Mouse (Mus musculus): Measurements from ENCODE around the gene Rpl28. TPM values are rescaled to one million over a fixed set of nuclear protein-coding genes. Genes with fewer than 3 reads are reported as not detected.

Gene Rpl28
- polyA plus RNA-seq, 2 experiments = 275 to 665 TPM

- no peak overlapping the region for H3K4me2 ChIP-seq (replicated peaks; ENCODE audit: low read depth, low read length, severe bottlenecking)
- DNase-seq (ENCODE audit: low spot score) = no peak
- no peaks in the 10 kb centered on the region for H3K4me1 ChIP-seq (ENCODE audit: control insufficient read depth, insufficient read depth, low read length)
- no peaks in the 10 kb centered on the region for H3K9me3 ChIP-seq (ENCODE audit: control insufficient read depth, low read length)
- H3K36me3 ChIP-seq (ENCODE audit: control insufficient read depth, insufficient read depth, low read length) = no peaks in the 10 kb centered on the region
- no peak for ATAC-seq (ENCODE audit: low FRiP score, low read depth)
- no peak for TF ChIP-seq POLR2A (IDR thresholded peaks at IDR 0.05; ENCODE audit: borderline replicate concordance, extremely low read depth, insufficient read depth, insufficient read length)
- WGBS = 50% methylated on average over 1 of the region's 1 CpGs
- no peak overlapping the region for H3K27ac ChIP-seq (replicated peaks; ENCODE audit: low read depth, low read length)
- no peak overlapping the region for H3K9ac ChIP-seq (ENCODE audit: low read depth, low read length, severe bottlenecking)
- H3K27me3 ChIP-seq (ENCODE audit: control insufficient read depth, insufficient read depth, low read length) = no peaks in the 10 kb centered on the region
- H3K4me3 ChIP-seq (replicated peaks; ENCODE audit: low read length) = no peak overlapping the region
Observed at GRCm38 (mm10) chr7:4759670-4760069, 33.0 kb upstream of the Rpl28 start.

DNA sequence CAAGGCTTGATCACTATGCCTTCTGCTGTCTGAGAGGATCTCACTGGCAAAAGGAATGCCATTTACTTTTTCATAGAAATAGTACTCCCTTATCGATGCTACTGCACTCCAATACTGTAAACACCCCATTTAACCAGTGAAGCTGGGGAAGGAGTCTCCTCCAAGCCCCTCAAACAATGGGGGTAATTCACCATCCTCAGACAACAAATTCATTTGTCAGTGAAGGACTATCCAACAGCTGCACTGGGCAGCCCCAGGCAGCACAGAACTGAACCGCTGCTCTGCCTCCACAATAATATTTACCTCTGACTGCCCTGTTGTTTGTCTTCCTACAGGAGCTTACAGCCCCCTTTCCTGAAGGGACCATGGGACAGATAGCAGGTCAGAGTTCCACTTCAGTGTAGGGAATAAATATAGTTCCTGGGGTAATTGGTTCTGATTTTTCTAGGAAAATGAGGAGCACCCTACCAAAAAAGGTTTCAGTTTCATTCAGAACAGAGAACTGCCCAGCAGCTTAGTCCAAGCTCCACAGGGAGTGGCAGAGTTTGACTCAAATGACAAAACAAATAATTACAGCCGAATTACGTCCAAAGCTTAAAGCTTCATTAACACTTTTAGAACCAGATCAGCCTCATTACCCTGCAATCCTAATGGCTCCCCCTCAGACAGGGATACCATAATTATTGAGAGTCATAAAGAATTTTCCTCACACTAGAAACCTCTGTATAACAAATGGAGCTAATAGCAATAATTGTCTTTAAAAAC lies 27.5 kb upstream of the Rpl28 start:
- Histone ChIP-seq H3K27ac (replicated peaks; ENCODE audit: low read depth, low read length) (no peak overlapping the region), H3K4me3 (replicated peaks; ENCODE audit: low read length) (no peak overlapping the region), H3K4me1 (ENCODE audit: control insufficient read depth, insufficient read depth, low read length) (no peaks in the 10 kb centered on the region), H3K4me2 (replicated peaks; ENCODE audit: low read depth, low read length, severe bottlenecking) (no peak overlapping the region), H3K9ac (ENCODE audit: low read depth, low read length, severe bottlenecking) (no peak overlapping the region), H3K36me3 (ENCODE audit: control insufficient read depth, insufficient read depth, low read length) (no peaks in the 10 kb centered on the region), H3K27me3 (ENCODE audit: control insufficient read depth, insufficient read depth, low read length) (no peaks in the 10 kb centered on the region), H3K9me3 (ENCODE audit: control insufficient read depth, low read length) (no peaks in the 10 kb centered on the region)
- DNase-seq (ENCODE audit: low spot score) = no peak
- 20% methylated on average over 4 of the region's 4 CpGs for WGBS
- no peak for TF ChIP-seq POLR2A (IDR thresholded peaks at IDR 0.05; ENCODE audit: borderline replicate concordance, extremely low read depth, insufficient read depth, insufficient read length)
- no peak for ATAC-seq (ENCODE audit: low FRiP score, low read depth)

DNA sequence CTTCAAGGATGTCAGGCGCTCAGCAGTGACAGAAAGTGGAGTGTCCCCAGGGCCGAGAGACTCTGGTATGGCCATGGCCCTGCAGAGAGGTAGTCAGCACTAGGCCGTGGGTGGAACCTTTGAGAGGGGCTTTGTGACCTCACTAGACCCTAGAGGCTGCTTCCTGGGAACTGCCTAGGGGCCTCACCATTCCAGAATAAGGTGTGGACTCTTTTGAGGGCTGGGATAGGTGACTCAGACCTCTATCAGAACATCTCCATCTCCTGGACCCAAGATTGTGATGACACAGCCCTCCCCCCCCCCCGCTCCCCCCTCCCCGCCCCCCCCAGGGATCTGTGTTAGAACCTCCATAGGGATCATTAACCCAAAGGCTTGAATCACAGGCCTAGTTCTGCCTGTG lies 21.5 kb upstream of the Rpl28 start, which contains the start of gene Fam71e2:
Gene Fam71e2 (minus strand): TSS at position 101 of the 400 bp plus-strand sequence.
- WGBS = 63% methylated on average over 4 of the region's 5 CpGs
- Histone ChIP-seq H3K9me3 (ENCODE audit: control insufficient read depth, low read length) (no peaks in the 10 kb centered on the region), H3K36me3 (ENCODE audit: control insufficient read depth, insufficient read depth, low read length) (no peaks in the 10 kb centered on the region), H3K27me3 (ENCODE audit: control insufficient read depth, insufficient read depth, low read length) (peaks cover 9% of the 10 kb centered on the region), H3K4me1 (ENCODE audit: control insufficient read depth, insufficient read depth, low read length) (no peaks in the 10 kb centered on the region), H3K4me3 (replicated peaks; ENCODE audit: low read length) (no peak within 1 kb of the TSS), H3K4me2 (replicated peaks; ENCODE audit: low read depth, low read length, severe bottlenecking) (no peak within 1 kb of the TSS), H3K9ac (ENCODE audit: low read depth, low read length, severe bottlenecking) (no peak within 1 kb of the TSS), H3K27ac (replicated peaks; ENCODE audit: low read depth, low read length) (no peak within 1 kb of the TSS)
- TF ChIP-seq POLR2A (IDR thresholded peaks at IDR 0.05; ENCODE audit: borderline replicate concordance, extremely low read depth, insufficient read depth, insufficient read length) = no peak
- DNase-seq (ENCODE audit: low spot score) (no peak), ATAC-seq (ENCODE audit: low FRiP score, low read depth) (no peak)

- peaks cover 39% of the 10 kb centered on the region for H3K27me3 ChIP-seq (ENCODE audit: control insufficient read depth, insufficient read depth, low read length)
- no peak for TF ChIP-seq POLR2A (IDR thresholded peaks at IDR 0.05; ENCODE audit: borderline replicate concordance, extremely low read depth, insufficient read depth, insufficient read length)
- no peak overlapping the region for H3K4me3 ChIP-seq (replicated peaks; ENCODE audit: low read length)
- H3K27ac ChIP-seq (replicated peaks; ENCODE audit: low read depth, low read length) = no peak overlapping the region
- no peak overlapping the region for H3K4me2 ChIP-seq (replicated peaks; ENCODE audit: low read depth, low read length, severe bottlenecking)
- DNase-seq (ENCODE audit: low spot score) (no peak), ATAC-seq (ENCODE audit: low FRiP score, low read depth) (no peak)
- H3K9ac ChIP-seq (ENCODE audit: low read depth, low read length, severe bottlenecking) = no peak overlapping the region
- H3K36me3 ChIP-seq (ENCODE audit: control insufficient read depth, insufficient read depth, low read length) = no peaks in the 10 kb centered on the region
- 47% methylated on average over 10 of the region's 10 CpGs for WGBS
- no peaks in the 10 kb centered on the region for H3K9me3 ChIP-seq (ENCODE audit: control insufficient read depth, low read length)
- peaks cover 9% of the 10 kb centered on the region; the same call in 1 of the 2 replicates for H3K4me1 ChIP-seq (ENCODE audit: control insufficient read depth, insufficient read depth, low read length)
Observed at GRCm38 (mm10) chr7:4776131-4776530, 16.5 kb upstream of the Rpl28 start.

DNA sequence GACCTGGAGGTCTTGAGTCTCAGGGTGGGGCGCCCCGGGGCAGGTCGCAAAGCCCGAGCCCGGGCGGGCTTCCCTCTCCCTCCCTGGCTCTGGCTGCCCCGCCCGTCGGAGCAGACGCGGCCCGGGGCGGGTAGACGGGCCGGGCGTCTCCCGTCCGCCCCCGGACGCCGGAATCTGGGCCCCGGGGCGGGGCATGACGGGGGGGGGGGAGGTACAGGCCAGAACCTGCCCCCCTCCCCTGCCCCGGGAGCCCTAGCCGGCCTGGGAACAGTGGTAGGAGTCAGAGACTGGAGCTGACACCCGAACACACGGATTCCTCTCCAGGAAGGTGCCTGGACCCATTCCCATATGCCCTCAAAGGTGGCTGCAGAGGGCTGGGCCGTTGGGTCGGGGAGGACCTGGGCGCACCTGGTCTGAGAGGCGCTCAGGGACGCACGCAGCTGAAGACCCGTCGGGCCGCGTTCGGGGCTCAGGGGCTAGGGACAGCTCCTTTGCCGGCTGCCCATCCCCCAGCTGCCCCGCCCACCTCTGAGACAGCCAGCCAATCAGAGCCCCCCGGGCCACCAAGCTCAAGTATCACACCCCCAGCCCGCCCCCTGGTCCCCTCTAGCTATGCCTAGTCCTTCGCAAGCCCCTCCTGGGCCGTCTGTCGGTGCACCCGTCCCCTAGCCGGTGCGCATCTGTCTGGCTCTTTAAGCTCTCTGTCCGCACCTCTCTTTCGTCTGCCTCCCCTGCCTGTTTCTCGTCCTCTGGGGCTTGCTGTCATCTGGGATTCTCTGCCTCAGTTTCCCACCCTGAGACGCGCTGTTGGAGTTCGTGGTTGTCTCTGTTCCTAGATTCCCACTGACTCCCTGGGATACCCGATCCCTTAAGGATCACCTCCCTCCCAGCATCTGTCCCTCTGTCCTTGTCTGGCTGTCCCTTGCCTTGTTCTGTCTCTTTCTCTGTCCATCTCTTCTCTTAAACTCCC lies 15.5 kb upstream of the Rpl28 start:
- no peaks in the 10 kb centered on the region for H3K9me3 ChIP-seq (ENCODE audit: control insufficient read depth, low read length)
- ATAC-seq (ENCODE audit: low FRiP score, low read depth) (peak; percentile 84), DNase-seq (ENCODE audit: low spot score) (peak; percentile 67)
- TF ChIP-seq POLR2A (IDR thresholded peaks at IDR 0.05; ENCODE audit: borderline replicate concordance, extremely low read depth, insufficient read depth, insufficient read length) = no peak
- 2% methylated on average over 23 of the region's 56 CpGs for WGBS
- no peaks in the 10 kb centered on the region for H3K36me3 ChIP-seq (ENCODE audit: control insufficient read depth, insufficient read depth, low read length)
- peak overlapping the region; percentile 37 for H3K4me3 ChIP-seq (replicated peaks; ENCODE audit: low read length)
- H3K27ac ChIP-seq (replicated peaks; ENCODE audit: low read depth, low read length) = no peak overlapping the region
- H3K4me2 ChIP-seq (replicated peaks; ENCODE audit: low read depth, low read length, severe bottlenecking) = peak overlapping the region; percentile 51
- peaks cover 39% of the 10 kb centered on the region for H3K27me3 ChIP-seq (ENCODE audit: control insufficient read depth, insufficient read depth, low read length)
- H3K4me1 ChIP-seq (ENCODE audit: control insufficient read depth, insufficient read depth, low read length) = peaks cover 9% of the 10 kb centered on the region; the same call in 1 of the 2 replicates
- peak overlapping the region; percentile 32 for H3K9ac ChIP-seq (ENCODE audit: low read depth, low read length, severe bottlenecking)
